Mouse (Mus musculus) G1E (cell line): ENCODE measurements around the gene Tspan8.

ENCODE experiments used
- CTCF ChIP-seq: IDR thresholded peaks from 2 replicates; pipeline ENCODE4 v1.5.1; 2012; ENCODE audit warnings: low read depth, low read length, inconsistent platforms, mixed read lengths
- GATA1 ChIP-seq: IDR thresholded peaks from 2 replicates; pipeline ENCODE4 v1.6.1; 2012; ENCODE audit warnings: borderline replicate concordance, low read length, inconsistent platforms, mixed read lengths
- GATA2 ChIP-seq: IDR thresholded peaks from 2 replicates; pipeline ENCODE4 v1.6.1; 2012; ENCODE audit warnings: low read depth, low read length, inconsistent platforms, borderline replicate concordance
- POLR2AphosphoS5 ChIP-seq: IDR thresholded peaks from 2 replicates; pipeline ENCODE4 v1.6.1; 2012; ENCODE audit warnings: low read depth, low read length, inconsistent platforms; ENCODE audit not compliant: insufficient replicate concordance
- TAL1 ChIP-seq: conservative IDR thresholded peaks from 2 replicates; pipeline ENCODE4 v1.6.1; 2012; ENCODE audit warnings: low read depth, low read length, inconsistent platforms, mixed read lengths

GRCm38 (mm10) chr10:115790788-115791187, 25.8 kb upstream of the Tspan8 start:
- TF ChIP-seq CTCF = no peak
- no peak for TF ChIP-seq GATA2
- no peak for TF ChIP-seq POLR2AphosphoS5
- TF ChIP-seq TAL1 = no peak
- no peak for TF ChIP-seq GATA1
